Mouse (Mus musculus) 3T3-L1 (cell line): ENCODE data around the gene Gnptab.
"Not testable (repeated sequence)": the region's sequence is repeated elsewhere in the genome, so short reads cannot be mapped to it uniquely, and the experiment has no call there.

ENCODE experiments used
- DNase-seq: peaks from one replicate; pipeline ENCODE4 v3.0.0-alpha.2; 2015; ENCODE audit warnings: low read depth, low spot score

Gene Gnptab

DNA sequence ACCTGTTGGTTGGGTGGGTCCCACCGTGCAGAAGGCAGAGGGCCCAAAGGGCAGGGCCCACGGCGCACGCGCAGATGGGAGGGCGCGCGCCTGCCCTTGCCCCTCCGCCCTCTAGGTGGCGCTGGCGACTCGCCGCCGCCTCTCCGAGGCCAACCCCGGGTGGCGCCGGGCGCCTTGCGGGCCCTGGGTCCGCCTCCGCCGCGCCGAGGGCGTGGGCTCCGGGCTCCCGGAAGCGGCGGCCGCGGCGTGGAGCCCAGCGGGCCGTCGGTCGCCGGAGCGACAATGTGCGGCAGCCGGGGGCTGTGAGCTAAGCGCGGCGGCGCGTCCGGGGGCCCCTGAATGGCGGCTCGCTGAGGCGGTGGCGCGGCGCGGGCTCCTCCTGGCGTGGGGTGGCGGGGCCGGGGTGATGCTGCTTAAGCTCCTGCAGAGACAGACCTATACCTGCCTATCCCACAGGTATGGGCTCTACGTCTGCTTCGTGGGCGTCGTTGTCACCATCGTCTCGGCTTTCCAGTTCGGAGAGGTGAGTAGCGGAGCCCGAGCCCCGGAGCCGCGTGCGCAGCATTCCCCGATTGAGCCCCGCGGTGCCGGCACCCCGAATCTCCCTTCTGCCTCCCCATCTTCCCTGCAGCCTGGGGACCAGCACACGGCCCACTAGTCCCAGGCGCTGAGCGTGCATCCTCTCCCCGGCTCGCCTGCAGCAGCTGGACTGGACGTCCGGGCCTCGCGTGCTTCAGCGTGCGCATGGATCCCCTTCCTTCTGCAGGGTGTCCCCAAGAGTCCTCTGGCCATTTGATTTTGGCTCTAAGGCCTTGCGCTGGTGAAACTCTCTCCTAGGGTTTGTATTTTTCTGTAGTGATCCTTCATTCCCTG is at the start of gene Gnptab, which contains the start of gene Dram1:
Gene Gnptab, plus strand, starts transcription at position 120 of the 873 bp plus-strand sequence.
Gene Dram1, minus strand, starts transcription at position 68 of the 873 bp plus-strand sequence.
- DNase-seq, result peak; percentile 72

- DNase-seq, result peak; percentile 27
Observed at GRCm38 (mm10) chr10:88330695-88331094, 48.2 kb upstream of the Gnptab start.

GRCm38 (mm10) chr10:88340660-88341059 is 38.3 kb upstream of the Gnptab start:
- no peak for DNase-seq

DNA sequence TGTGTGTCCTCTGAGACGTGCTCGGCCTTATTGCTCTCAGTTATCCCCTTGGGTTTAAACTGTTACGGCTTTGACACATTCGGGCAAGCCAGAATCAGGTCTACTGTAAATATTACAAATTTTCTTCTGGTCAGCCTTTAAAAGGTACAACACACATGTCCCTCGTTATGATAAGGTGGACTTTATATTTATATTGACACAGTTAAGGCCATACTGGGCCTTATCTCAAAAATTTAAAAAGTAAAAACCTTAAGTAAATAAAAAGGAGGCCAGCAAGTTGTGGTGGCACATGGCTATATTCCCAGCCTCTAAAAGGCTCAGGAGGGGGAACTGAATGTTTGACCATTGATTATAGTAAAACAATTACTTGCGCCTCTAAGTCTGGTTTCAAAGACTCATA is 37.6 kb upstream of the Gnptab start:
- DNase-seq, result no peak

GRCm38 (mm10) chr10:88345899-88346401 is 33.0 kb upstream of the Gnptab start:
- no peak for DNase-seq

- DNase-seq, result no peak
Observed at GRCm38 (mm10) chr10:88346454-88347245, 32.3 kb upstream of the Gnptab start.

- no peak for DNase-seq
Observed at GRCm38 (mm10) chr10:88349800-88350199, 29.1 kb upstream of the Gnptab start.

DNA sequence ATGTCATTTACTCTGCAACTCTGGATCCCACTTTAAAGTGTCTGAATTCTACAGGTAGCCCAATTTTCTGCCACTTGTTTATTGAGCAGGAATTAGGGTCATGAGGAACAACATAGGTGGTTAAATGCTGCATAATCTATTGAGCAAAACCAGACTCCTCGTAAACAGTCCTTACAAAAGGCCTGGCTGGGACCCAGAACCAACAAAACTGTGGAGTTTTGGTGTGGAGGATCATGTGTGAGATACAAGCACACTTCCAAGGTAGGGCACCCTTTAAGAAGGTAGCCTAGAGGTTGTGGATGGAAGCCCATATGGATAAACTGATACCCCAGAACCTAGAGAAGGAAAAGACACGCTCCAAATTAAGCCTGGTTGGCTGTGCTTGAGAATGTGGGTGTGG is 28.2 kb upstream of the Gnptab start:
- no peak for DNase-seq

GRCm38 (mm10) chr10:88351411-88352103 is 27.4 kb upstream of the Gnptab start:
- no peak for DNase-seq

GRCm38 (mm10) chr10:88352549-88352948 is 26.4 kb upstream of the Gnptab start:
- DNase-seq, result no peak

- DNase-seq, result no peak
Observed at GRCm38 (mm10) chr10:88354599-88354998, 24.3 kb upstream of the Gnptab start.

- DNase-seq, result peak; percentile 31
Observed at GRCm38 (mm10) chr10:88356114-88356982, 22.6 kb upstream of the Gnptab start.

GRCm38 (mm10) chr10:88356983-88357559 is 21.9 kb upstream of the Gnptab start:
- peak; percentile 75 for DNase-seq

DNA sequence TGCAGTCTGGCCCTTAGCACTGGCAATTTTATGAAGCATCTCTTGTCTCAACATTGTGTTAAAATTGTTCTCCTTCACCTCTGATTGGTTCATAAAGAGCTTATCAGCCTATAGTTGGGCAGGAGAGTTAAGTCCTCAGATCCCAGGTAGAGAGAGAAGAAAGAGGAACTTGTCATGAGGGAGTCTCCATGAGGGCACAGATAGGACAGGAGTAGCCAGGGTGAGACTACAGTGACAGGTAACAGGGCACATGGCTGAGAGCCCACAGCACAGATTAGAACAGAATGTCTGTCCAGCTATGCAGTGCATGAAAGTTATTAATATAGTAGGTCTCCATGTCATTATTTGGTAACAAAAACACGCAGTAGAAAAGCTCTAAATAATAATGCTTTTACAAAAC is 16.7 kb upstream of the Gnptab start:
- no peak for DNase-seq

GRCm38 (mm10) chr10:88364221-88364620 is 14.7 kb upstream of the Gnptab start:
- DNase-seq, result no peak

DNA sequence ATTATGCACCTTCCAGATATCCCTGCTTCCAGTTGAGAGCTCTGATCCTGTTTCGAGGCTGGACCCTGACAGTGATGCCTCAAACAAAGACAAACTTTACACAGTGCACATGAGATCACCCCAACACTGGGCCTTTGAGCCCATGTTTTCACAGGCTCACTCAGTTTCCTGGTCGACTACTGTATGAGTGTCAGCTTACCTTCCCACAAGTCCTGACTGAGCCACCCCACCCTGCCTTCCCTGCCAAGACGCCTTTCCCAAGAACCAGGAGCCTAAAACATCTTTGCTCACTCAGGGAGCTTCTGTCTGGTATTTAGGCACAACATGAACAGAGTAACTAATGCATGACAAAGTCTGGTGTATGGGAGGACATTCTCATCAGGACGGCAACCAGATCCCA is 9.7 kb upstream of the Gnptab start:
- no peak for DNase-seq

GRCm38 (mm10) chr10:88371793-88372192 is 7.1 kb upstream of the Gnptab start:
- DNase-seq, result peak; percentile 36

- DNase-seq, result peak; percentile 36
Observed at GRCm38 (mm10) chr10:88372436-88372835, 6.5 kb upstream of the Gnptab start.

DNA sequence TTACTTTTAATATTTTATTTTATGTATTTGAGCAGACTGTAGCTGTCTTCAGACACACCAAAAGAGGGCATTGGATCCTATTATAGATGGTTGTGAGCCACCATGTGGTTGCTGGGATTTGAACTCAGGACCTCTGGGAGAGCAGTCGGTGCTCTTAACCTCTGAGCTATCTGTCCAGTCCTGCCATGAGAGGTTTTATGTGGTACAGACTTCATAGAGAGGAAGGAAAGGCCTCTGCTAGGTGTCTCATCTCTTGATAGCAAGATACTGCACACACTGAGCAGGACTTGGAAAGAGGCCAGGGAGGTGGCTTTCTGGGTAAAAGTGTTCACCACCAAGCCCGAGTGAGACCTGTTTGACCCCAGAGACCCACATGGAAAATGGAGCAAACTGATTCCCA is 6.0 kb upstream of the Gnptab start:
- DNase-seq, result not testable (repeated sequence)

- DNase-seq, result no peak
Observed at GRCm38 (mm10) chr10:88374984-88375383, 3.9 kb upstream of the Gnptab start.
